Mouse (Mus musculus) embryonic facial prominence, embryonic 12.5 days (tissue): ENCODE results near the gene Phox2b. TPM values are rescaled to one million over a fixed set of nuclear protein-coding genes. Genes with fewer than 3 reads are reported as not detected.
A peak's percentile ranks its signal among the peaks of the same experiment; 100 is the strongest.

ENCODE experiments used
- ATAC-seq: fragments of 200-750 bp; cut with Nextera tagmentation; 2 replicates; pipeline ENCODE4 v1.8.0; 2017; ENCODE audit not compliant: insufficient number of reproducible peaks, insufficient read depth, low FRiP score, low TSS enrichment
- H3K27ac ChIP-seq: fragments of 300-500 bp; sonication (generic); 2 replicates; pipeline ENCODE4 v1.5.1; 2016; ENCODE audit warnings: mild to moderate bottlenecking
- H3K27me3 ChIP-seq: fragments of 300-500 bp; sonication (generic); 2 replicates; pipeline ENCODE4 v1.6.1; 2016; ENCODE audit warnings: mild to moderate bottlenecking, moderate library complexity
- H3K36me3 ChIP-seq: fragments of 300-500 bp; sonication (generic); 2 replicates; pipeline ENCODE4 v1.6.1; 2016; ENCODE audit warnings: mild to moderate bottlenecking
- H3K4me1 ChIP-seq: fragments of 300-500 bp; sonication (generic); 2 replicates; pipeline ENCODE4 v1.6.1; 2016
- H3K4me2 ChIP-seq: fragments of 300-500 bp; sonication (generic); replicated peaks from 2 replicates; pipeline ENCODE4 v1.6.1; 2016; ENCODE audit warnings: mild to moderate bottlenecking, moderate library complexity
- H3K4me3 ChIP-seq: fragments of 300-500 bp; sonication (generic); 2 replicates; pipeline ENCODE4 v1.5.1; 2016; ENCODE audit warnings: mild to moderate bottlenecking
- H3K9ac ChIP-seq: fragments of 300-500 bp; sonication (generic); 2 replicates; pipeline ENCODE4 v1.6.1; 2016; ENCODE audit warnings: mild to moderate bottlenecking, moderate library complexity
- H3K9me3 ChIP-seq: fragments of 300-500 bp; sonication (generic); 2 replicates; pipeline ENCODE4 v1.6.1; 2016; ENCODE audit warnings: mild to moderate bottlenecking, moderate library complexity
- WGBS: fragments of 180-500 bp; shearing (Covaris S2); methylation state at CpG from one replicate; pipeline ENCODE4 v1.1.7; 2016; 5-methylcytosine and 5-hydroxymethylcytosine counted together
- polyA plus RNA-seq: library from polyadenylated mRNA; unstranded; fragments of >200 nt; fragmentation: Nextera tagmentation; extraction: Ambion mirVana; gene quantifications from 2 replicates; pipeline ENCODE4 v1.2.1, GENCODE M21; 2016

Gene Phox2b
- polyA plus RNA-seq, 1 experiment from 2014 or later: 2.8 TPM

GRCm38 (mm10) chr5:67100564-67101394 is 1.7 kb upstream of the Phox2b start:
- Histone ChIP-seq H3K36me3 (no peaks in the 10 kb centered on the region), H3K27me3 (peaks cover 83% of the 10 kb centered on the region), H3K9ac (no peak overlapping the region), H3K9me3 (no peaks in the 10 kb centered on the region), H3K4me1 (peaks cover 9% of the 10 kb centered on the region; the same call in 1 of the 2 replicates), H3K27ac (no peak overlapping the region), H3K4me3 (no peak overlapping the region), H3K4me2 (no peak overlapping the region)
- ATAC-seq: no peak
- WGBS: under 1% methylated on average over 34 of the region's 34 CpGs

- WGBS: under 1% methylated on average over 32 of the region's 32 CpGs
- no peaks in the 10 kb centered on the region for H3K9me3 ChIP-seq
- H3K36me3 ChIP-seq: no peaks in the 10 kb centered on the region
- ATAC-seq: no peak
- no peak overlapping the region for H3K27ac ChIP-seq
- peaks cover 9% of the 10 kb centered on the region; the same call in 1 of the 2 replicates for H3K4me1 ChIP-seq
- H3K9ac ChIP-seq: no peak overlapping the region
- H3K4me2 ChIP-seq: no peak overlapping the region
- H3K4me3 ChIP-seq: no peak overlapping the region
- H3K27me3 ChIP-seq: peaks cover 84% of the 10 kb centered on the region
Observed at GRCm38 (mm10) chr5:67099393-67100271, 531 bp upstream of the Phox2b start.

GRCm38 (mm10) chr5:67098051-67098732 is 909 bp downstream of the Phox2b start:
- H3K27ac ChIP-seq: no peak overlapping the region
- no peak overlapping the region for H3K9ac ChIP-seq

GRCm38 (mm10) chr5:67097106-67098050 is 1.7 kb downstream of the Phox2b start:
- Histone ChIP-seq H3K27me3 (peaks cover 80% of the 10 kb centered on the region), H3K4me1 (peaks cover 9% of the 10 kb centered on the region; the same call in 1 of the 2 replicates), H3K36me3 (no peaks in the 10 kb centered on the region), H3K4me3 (no peak overlapping the region), H3K9me3 (no peaks in the 10 kb centered on the region), H3K4me2 (no peak overlapping the region), H3K9ac (no peak overlapping the region), H3K27ac (no peak overlapping the region)
- WGBS: 2% methylated on average over 41 of the region's 41 CpGs
- ATAC-seq: no peak

More at GRCm38 (mm10) chr5:67098051-67098732, 909 bp downstream of the Phox2b start:
- Histone ChIP-seq H3K4me3 (no peak overlapping the region), H3K27me3 (peaks cover 80% of the 10 kb centered on the region), H3K4me1 (peaks cover 9% of the 10 kb centered on the region; the same call in 1 of the 2 replicates), H3K36me3 (no peaks in the 10 kb centered on the region), H3K9me3 (no peaks in the 10 kb centered on the region), H3K4me2 (no peak overlapping the region)
- no peak for ATAC-seq
- WGBS: 2% methylated on average over 23 of the region's 23 CpGs

DNA sequence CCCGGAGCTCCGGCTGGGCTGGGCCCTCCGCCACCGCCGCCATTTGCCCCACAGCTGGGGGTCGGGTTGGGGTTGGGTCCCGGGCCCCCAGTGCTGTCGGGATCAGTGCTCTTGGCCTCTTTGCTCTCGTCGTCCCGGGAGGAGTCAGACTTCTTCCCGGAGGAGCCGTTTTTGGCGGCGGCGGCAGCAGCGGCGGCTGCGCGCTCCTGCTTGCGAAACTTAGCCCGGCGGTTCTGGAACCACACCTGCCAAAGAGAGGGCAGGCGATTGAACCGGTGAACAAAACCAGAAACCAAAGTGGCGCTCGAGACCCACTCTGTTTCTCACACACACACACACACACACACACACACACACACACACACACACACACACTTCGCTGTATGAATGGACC is 2.7 kb downstream of the Phox2b start:
- Histone ChIP-seq H3K27me3 (peaks cover 80% of the 10 kb centered on the region), H3K36me3 (no peaks in the 10 kb centered on the region), H3K9ac (peak overlapping the region; percentile 15; the same call in 1 of the 2 replicates), H3K9me3 (no peaks in the 10 kb centered on the region), H3K27ac (no peak overlapping the region), H3K4me2 (peak overlapping the region; percentile 46), H3K4me3 (peak overlapping the region; percentile 24), H3K4me1 (peaks cover 6% of the 10 kb centered on the region; the same call in 1 of the 2 replicates)
- no peak for ATAC-seq
- under 1% methylated on average over 26 of the region's 28 CpGs for WGBS

GRCm38 (mm10) chr5:67095651-67096377 is 3.3 kb downstream of the Phox2b start:
- Histone ChIP-seq H3K4me3 (peak overlapping the region; percentile 24), H3K36me3 (no peaks in the 10 kb centered on the region), H3K27ac (no peak overlapping the region), H3K9me3 (no peaks in the 10 kb centered on the region), H3K27me3 (peaks cover 80% of the 10 kb centered on the region), H3K4me2 (peak overlapping the region; percentile 46), H3K4me1 (peaks cover 6% of the 10 kb centered on the region; the same call in 1 of the 2 replicates), H3K9ac (peak overlapping the region; percentile 15; the same call in 1 of the 2 replicates)
- no peak for ATAC-seq
- WGBS: under 1% methylated on average over 33 of the region's 47 CpGs

GRCm38 (mm10) chr5:67095153-67095552 is 3.9 kb downstream of the Phox2b start:
- H3K9me3 ChIP-seq: no peaks in the 10 kb centered on the region
- H3K36me3 ChIP-seq: no peaks in the 10 kb centered on the region
- under 1% methylated on average over 15 of the region's 15 CpGs for WGBS
- no peak overlapping the region for H3K9ac ChIP-seq
- H3K4me1 ChIP-seq: peaks cover 6% of the 10 kb centered on the region; the same call in 1 of the 2 replicates
- no peak overlapping the region for H3K4me3 ChIP-seq
- no peak overlapping the region for H3K4me2 ChIP-seq
- no peak overlapping the region for H3K27ac ChIP-seq
- peaks cover 83% of the 10 kb centered on the region for H3K27me3 ChIP-seq
- no peak for ATAC-seq

DNA sequence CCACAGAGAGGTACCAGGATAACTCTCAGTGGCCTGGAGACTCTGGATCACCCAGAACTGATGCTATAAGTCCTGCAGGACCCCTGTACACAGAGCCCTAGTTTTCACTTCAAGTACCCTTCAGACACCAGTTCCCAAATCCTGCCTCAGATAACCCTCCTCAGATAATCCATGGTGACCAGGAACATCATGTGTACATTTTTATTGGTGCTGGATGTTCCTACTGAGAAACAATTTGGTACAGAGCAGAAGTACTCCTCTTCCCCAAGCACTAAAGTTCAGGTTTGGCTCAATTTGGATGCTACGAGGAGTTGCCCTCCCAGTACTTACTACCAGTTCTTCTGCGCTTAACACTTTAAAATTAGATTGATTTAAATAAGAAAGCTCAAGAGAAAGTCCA is 5.1 kb downstream of the Phox2b start:
- no peak overlapping the region for H3K4me3 ChIP-seq
- no peak for ATAC-seq
- no peak overlapping the region for H3K4me2 ChIP-seq
- 10% methylated on average over 2 of the region's 2 CpGs for WGBS
- no peaks in the 10 kb centered on the region for H3K36me3 ChIP-seq
- no peak overlapping the region for H3K27ac ChIP-seq
- H3K9me3 ChIP-seq: no peaks in the 10 kb centered on the region
- H3K4me1 ChIP-seq: peaks cover 6% of the 10 kb centered on the region; the same call in 1 of the 2 replicates
- H3K27me3 ChIP-seq: peaks cover 87% of the 10 kb centered on the region
- no peak overlapping the region for H3K9ac ChIP-seq

DNA sequence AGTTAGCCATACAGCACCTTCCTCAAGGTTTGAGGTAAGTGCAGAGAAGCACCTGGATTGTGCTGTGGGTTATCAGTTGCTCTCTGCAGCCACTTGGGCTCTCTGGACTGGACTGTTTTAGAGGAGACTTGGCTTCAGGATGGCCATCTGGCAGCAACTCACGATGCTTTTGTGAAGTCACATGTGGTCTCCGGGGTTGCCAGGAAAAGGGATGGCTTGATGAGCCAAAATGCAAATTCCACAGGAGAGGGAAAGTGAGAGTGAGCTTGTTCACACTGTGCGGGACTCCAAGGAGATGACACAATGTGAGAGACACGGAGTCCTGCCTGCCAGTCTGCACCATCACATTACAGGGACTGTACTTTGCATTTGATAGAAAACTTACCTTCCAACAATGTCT is 7.3 kb downstream of the Phox2b start:
- Histone ChIP-seq H3K4me1 (peaks cover 6% of the 10 kb centered on the region; the same call in 1 of the 2 replicates), H3K4me3 (no peak overlapping the region), H3K4me2 (no peak overlapping the region), H3K9me3 (no peaks in the 10 kb centered on the region), H3K27me3 (peaks cover 70% of the 10 kb centered on the region), H3K9ac (no peak overlapping the region), H3K36me3 (no peaks in the 10 kb centered on the region), H3K27ac (no peak overlapping the region)
- no peak for ATAC-seq
- WGBS: 29% methylated on average over 4 of the region's 4 CpGs

GRCm38 (mm10) chr5:67090856-67091255 is 8.2 kb downstream of the Phox2b start:
- H3K9ac ChIP-seq: no peak overlapping the region
- ATAC-seq: no peak
- H3K4me3 ChIP-seq: no peak overlapping the region
- no peaks in the 10 kb centered on the region for H3K36me3 ChIP-seq
- H3K4me2 ChIP-seq: no peak overlapping the region
- no peaks in the 10 kb centered on the region for H3K9me3 ChIP-seq
- no peak overlapping the region for H3K27ac ChIP-seq
- peaks cover 62% of the 10 kb centered on the region for H3K27me3 ChIP-seq
- H3K4me1 ChIP-seq: 0 out of 2 replicates have a peak, but pooled peaks cover under 1% of the 10 kb centered on the region
- 75% methylated on average over 5 of the region's 5 CpGs for WGBS
